Mouse (Mus musculus) kidney, adult 2 months (tissue): Measurements from ENCODE around the gene Wbp1l. TPM values are rescaled to one million over a fixed set of nuclear protein-coding genes. Genes with fewer than 3 reads are reported as not detected.
A peak's percentile ranks its signal among the peaks of the same experiment; 100 is the strongest.

ENCODE experiments used
- DNase-seq: peaks from one replicate; pipeline ENCODE4 v3.0.0; 2021
- H3K27ac ChIP-seq: fragments of 200-500 bp; 2 replicates; pipeline ENCODE4 v1.5.1; 2012; ENCODE audit warnings: low read depth, low read length, control low read depth, inconsistent platforms; ENCODE audit not compliant: insufficient read depth
- H3K27me3 ChIP-seq: fragments of 200-500 bp; replicated peaks from 2 replicates; pipeline ENCODE4 v1.6.1; 2012; ENCODE audit warnings: mild to moderate bottlenecking, moderate library complexity, low read length, inconsistent platforms; ENCODE audit not compliant: control insufficient read depth, insufficient read depth
- H3K36me3 ChIP-seq: fragments of 200-500 bp; 2 replicates; pipeline ENCODE4 v1.6.1; 2012; ENCODE audit warnings: mild to moderate bottlenecking, moderate library complexity, low read length, inconsistent platforms; ENCODE audit not compliant: control insufficient read depth, insufficient read depth
- H3K4me1 ChIP-seq: fragments of 200-500 bp; 2 replicates; pipeline ENCODE4 v1.6.1; 2011; ENCODE audit warnings: low read length; ENCODE audit not compliant: control insufficient read depth, insufficient read depth
- H3K4me3 ChIP-seq: fragments of 200-500 bp; 2 replicates; pipeline ENCODE4 v1.5.1; 2011; ENCODE audit warnings: mild to moderate bottlenecking, low read depth, low read length, control low read depth; ENCODE audit not compliant: insufficient read depth
- CTCF ChIP-seq: fragments of 200-500 bp; conservative IDR thresholded peaks from 2 replicates; pipeline ENCODE4 v1.5.1; 2011; ENCODE audit warnings: low read depth, mild to moderate bottlenecking, control low read depth, low read length, moderate library complexity, mixed read lengths; ENCODE audit not compliant: insufficient read depth, insufficient read length
- POLR2A ChIP-seq: fragments of 200-500 bp; IDR thresholded peaks from one replicate; pipeline ENCODE4 v1.6.1; 2011; ENCODE audit warnings: low read depth, low read length, control low read depth
- WGBS: fragments of 180-500 bp; shearing (Covaris S2); methylation state at CpG from one replicate; pipeline ENCODE4 v1.1.7; 2018; 5-methylcytosine and 5-hydroxymethylcytosine counted together
- polyA plus RNA-seq: library from polyadenylated mRNA; depleted of rRNA; stranded (reverse); fragments of >200 nt; gene quantifications from 2 replicates; pipeline ENCODE4 v1.2.3, GENCODE M21; 2012

Gene Wbp1l
- polyA plus RNA-seq, 1 experiment = 60.3 TPM

GRCm38 (mm10) chr19:46628403-46628802 lies 29.5 kb downstream of the Wbp1l start:
- Histone ChIP-seq H3K4me3 (no peak overlapping the region), H3K27me3 (no peaks in the 10 kb centered on the region), H3K36me3 (no peaks in the 10 kb centered on the region), H3K27ac (no peak overlapping the region), H3K4me1 (peaks cover 11% of the 10 kb centered on the region)
- 70% methylated on average over 10 of the region's 10 CpGs for WGBS
- TF ChIP-seq POLR2A = no peak
- TF ChIP-seq CTCF = no peak
- no peak for DNase-seq

GRCm38 (mm10) chr19:46629807-46630206 lies 30.9 kb downstream of the Wbp1l start:
- WGBS = 73% methylated on average over 9 of the region's 9 CpGs
- H3K27me3 ChIP-seq = no peaks in the 10 kb centered on the region
- DNase-seq = no peak
- H3K4me3 ChIP-seq = no peak overlapping the region
- no peak for TF ChIP-seq POLR2A
- TF ChIP-seq CTCF = no peak
- no peaks in the 10 kb centered on the region for H3K36me3 ChIP-seq
- H3K27ac ChIP-seq = no peak overlapping the region
- peaks cover 7% of the 10 kb centered on the region for H3K4me1 ChIP-seq

DNA sequence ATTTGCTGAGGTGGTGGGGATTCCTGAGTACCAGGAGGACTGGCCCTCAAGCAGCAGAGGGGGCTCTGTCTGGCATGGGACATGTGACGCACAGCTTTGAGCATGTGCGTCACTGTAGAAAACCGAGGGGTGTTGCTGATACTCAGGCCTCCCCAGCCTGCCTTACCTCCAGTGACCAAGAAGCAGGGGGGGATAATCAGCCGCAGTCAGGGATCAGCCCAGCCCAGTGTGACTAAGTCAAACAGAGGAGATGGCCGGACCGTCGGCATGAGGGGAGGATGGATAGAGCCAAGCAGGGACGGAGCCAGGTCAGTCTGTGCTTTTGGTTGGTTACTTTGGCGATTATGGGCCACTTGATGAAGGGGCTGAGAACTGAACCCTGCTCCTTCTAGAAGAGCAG lies 32.8 kb downstream of the Wbp1l start:
- no peak for DNase-seq
- no peaks in the 10 kb centered on the region for H3K27me3 ChIP-seq
- no peaks in the 10 kb centered on the region for H3K36me3 ChIP-seq
- no peak for TF ChIP-seq CTCF
- TF ChIP-seq POLR2A = no peak
- H3K4me1 ChIP-seq = peaks cover 8% of the 10 kb centered on the region
- H3K4me3 ChIP-seq = no peak overlapping the region
- WGBS = 89% methylated on average over 9 of the region's 9 CpGs
- no peak overlapping the region for H3K27ac ChIP-seq

DNA sequence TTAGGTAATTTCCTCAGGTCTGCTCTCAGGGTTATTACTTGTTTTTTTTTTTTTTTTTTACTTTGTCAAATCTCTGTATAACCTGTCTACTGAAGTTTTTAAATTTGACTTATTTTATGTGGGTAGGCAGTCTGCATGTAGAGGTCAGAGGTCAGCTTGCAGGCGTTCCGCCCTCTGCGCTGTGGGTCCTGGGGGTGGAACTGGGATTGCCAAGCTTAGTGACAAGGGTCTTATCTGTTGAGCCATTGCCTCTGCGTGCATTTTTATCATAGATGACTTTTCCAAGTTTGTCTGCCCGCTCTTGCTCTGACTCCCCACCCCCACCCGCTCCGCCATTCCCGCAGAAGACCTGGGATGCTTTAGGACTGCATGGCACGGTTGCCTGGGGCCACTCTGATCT lies 36.9 kb downstream of the Wbp1l start:
- Histone ChIP-seq H3K36me3 (no peaks in the 10 kb centered on the region), H3K27me3 (no peaks in the 10 kb centered on the region), H3K4me3 (no peak overlapping the region), H3K27ac (no peak overlapping the region), H3K4me1 (peaks cover 18% of the 10 kb centered on the region)
- DNase-seq = no peak
- TF ChIP-seq CTCF = no peak
- TF ChIP-seq POLR2A = no peak
- 59% methylated on average over 9 of the region's 9 CpGs for WGBS

GRCm38 (mm10) chr19:46637598-46637997 lies 38.7 kb downstream of the Wbp1l start:
- peaks cover 33% of the 10 kb centered on the region for H3K4me1 ChIP-seq
- H3K4me3 ChIP-seq = no peak overlapping the region

GRCm38 (mm10) chr19:46639053-46639452 lies 40.2 kb downstream of the Wbp1l start:
- no peaks in the 10 kb centered on the region for H3K36me3 ChIP-seq
- no peak overlapping the region for H3K4me3 ChIP-seq
- DNase-seq = no peak
- H3K27ac ChIP-seq = peak overlapping the region; percentile 34; the same call in 1 of the 2 replicates
- H3K4me1 ChIP-seq = peaks cover 45% of the 10 kb centered on the region
- no peaks in the 10 kb centered on the region for H3K27me3 ChIP-seq
- TF ChIP-seq POLR2A (no peak), CTCF (no peak)

More at GRCm38 (mm10) chr19:46637598-46637997, 38.7 kb downstream of the Wbp1l start:
- no peak overlapping the region; the same call in 1 of the 2 replicates for H3K27ac ChIP-seq
- TF ChIP-seq POLR2A (no peak), CTCF (no peak)
- DNase-seq = no peak
- no peaks in the 10 kb centered on the region for H3K36me3 ChIP-seq
- no peaks in the 10 kb centered on the region for H3K27me3 ChIP-seq
- 48% methylated on average over 6 of the region's 6 CpGs for WGBS

GRCm38 (mm10) chr19:46639496-46639895 lies 40.6 kb downstream of the Wbp1l start:
- H3K27ac ChIP-seq = peak overlapping the region; percentile 34
- TF ChIP-seq POLR2A (no peak), CTCF (no peak)
- no peaks in the 10 kb centered on the region for H3K27me3 ChIP-seq
- H3K36me3 ChIP-seq = no peaks in the 10 kb centered on the region; the same call in 1 of the 2 replicates
- H3K4me1 ChIP-seq = peaks cover 47% of the 10 kb centered on the region
- H3K4me3 ChIP-seq = no peak overlapping the region
- DNase-seq = peak; percentile 57
- WGBS = 65% methylated on average over 14 of the region's 14 CpGs

- Histone ChIP-seq H3K4me3 (no peak overlapping the region), H3K36me3 (no peaks in the 10 kb centered on the region; the same call in 1 of the 2 replicates), H3K27me3 (no peaks in the 10 kb centered on the region), H3K4me1 (peaks cover 57% of the 10 kb centered on the region), H3K27ac (peak overlapping the region; percentile 94)
- no peak for DNase-seq
- TF ChIP-seq POLR2A (no peak), CTCF (no peak)
- 77% methylated on average over 8 of the region's 8 CpGs for WGBS
These were observed 41.9 kb downstream of the Wbp1l start for GRCm38 (mm10) chr19:46640780-46641179.
